11 mouse cellular contexts compared by ENCODE assay signal in the genomic region with DNA sequence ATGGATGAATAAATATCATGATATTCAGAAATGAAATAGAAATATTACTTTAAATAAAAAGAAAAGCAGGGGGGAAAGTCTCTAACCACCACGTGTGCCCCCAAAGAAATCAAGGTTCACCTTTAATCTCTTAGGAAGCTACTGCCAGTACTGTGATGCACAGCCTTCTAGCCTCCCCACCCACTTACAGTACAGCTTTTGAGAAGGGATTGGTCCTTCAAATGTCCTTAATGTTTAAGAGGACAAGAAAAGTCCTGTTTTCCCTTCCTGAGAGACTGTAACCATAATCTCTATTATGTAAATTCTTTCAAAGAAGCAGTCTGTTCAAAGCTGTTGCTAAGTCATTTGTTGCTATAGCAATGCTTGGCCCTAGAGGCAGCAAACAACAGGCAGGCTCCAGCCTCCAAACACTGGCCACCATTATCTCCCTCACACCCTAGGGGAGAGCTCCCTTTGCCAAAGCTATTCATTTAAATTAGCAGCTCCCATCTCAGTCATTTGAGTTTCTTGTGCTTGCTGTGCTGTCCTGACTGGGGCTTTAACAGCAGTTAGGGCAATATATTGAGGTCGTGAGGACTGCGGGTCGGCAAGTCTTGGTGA. TPM values are rescaled to one million over a fixed set of nuclear protein-coding genes. Genes with fewer than 3 reads are reported as not detected.
DNase-seq lines count a peak whose midpoint lies in the region; ATAC-seq and TF ChIP-seq lines count a peak whose summit lies in the region.
"Had no signal": no experiment of that assay in that cellular context is flagged by ENCODE, and none has a peak within 500 bp of the region (broad histone marks: within the 10 kb centered on the region; RNA-seq: fewer than 3 reads in every experiment).

No protein-coding gene starts in this region.

- H3K9ac ChIP-seq in hindbrain, embryonic 14.5 days: no peak overlapping the region
- H3K9ac ChIP-seq in midbrain, embryonic 13.5 days (replicated peaks): no peak overlapping the region
- H3K9ac ChIP-seq: liver, embryonic 13.5 days; stomach, embryonic 15.5 days had no signal

- no peak for TF ChIP-seq CTCF in kidney, adult 2 months (conservative IDR thresholded peaks at IDR 0.05; ENCODE audit: insufficient read depth, insufficient read length, low read depth, low read length)

- no peaks in the 10 kb centered on the region for H3K36me3 ChIP-seq in kidney, adult 2 months (ENCODE audit: control insufficient read depth, insufficient read depth, low read length)
- H3K36me3 ChIP-seq in hindbrain, embryonic 14.5 days (replicated peaks; ENCODE audit: control insufficient read depth, insufficient read depth): no peaks in the 10 kb centered on the region
- no peaks in the 10 kb centered on the region for H3K36me3 ChIP-seq in midbrain, embryonic 13.5 days
- H3K36me3 ChIP-seq: G1E; liver, embryonic 13.5 days; stomach, embryonic 15.5 days had no signal

- H3K4me1 ChIP-seq in kidney, adult 2 months (ENCODE audit: control insufficient read depth, insufficient read depth, low read length): no peaks in the 10 kb centered on the region
- H3K4me1 ChIP-seq in hindbrain, embryonic 14.5 days (replicated peaks; ENCODE audit: control insufficient read depth, insufficient read depth, low read length): peaks cover 23% of the 10 kb centered on the region
- H3K4me1 ChIP-seq in midbrain, embryonic 13.5 days (replicated peaks): peaks cover 20% of the 10 kb centered on the region
- H3K4me1 ChIP-seq: stomach, embryonic 15.5 days had no signal

- H3K4me3 ChIP-seq in kidney, adult 2 months (ENCODE audit: insufficient read depth, low read depth, low read length): no peak overlapping the region
- H3K4me3 ChIP-seq in hindbrain, embryonic 14.5 days (replicated peaks; ENCODE audit: low read length): no peak overlapping the region
- H3K4me3 ChIP-seq in midbrain, embryonic 13.5 days (replicated peaks): no peak overlapping the region
- H3K4me3 ChIP-seq: liver, embryonic 13.5 days; stomach, embryonic 15.5 days had no signal

- H3K27ac ChIP-seq in kidney, adult 2 months (ENCODE audit: insufficient read depth, low read depth, low read length): no peak overlapping the region
- peak overlapping the region; percentile 74 for H3K27ac ChIP-seq in hindbrain, embryonic 14.5 days
- H3K27ac ChIP-seq in midbrain, embryonic 13.5 days: peak overlapping the region; percentile 67
- H3K27ac ChIP-seq: liver, embryonic 13.5 days; stomach, embryonic 15.5 days had no signal

- 63% methylated on average over 4 of the region's 4 CpGs for WGBS in kidney, adult 2 months
- WGBS in hindbrain, embryonic 14.5 days: 15% methylated on average over 4 of the region's 4 CpGs
- 21% methylated on average over 4 of the region's 4 CpGs for WGBS in midbrain, embryonic 13.5 days

- TF ChIP-seq POLR2A in kidney, adult 2 months (IDR thresholded peaks at IDR 0.05; ENCODE audit: low read depth, low read length): no peak

- H3K4me2 ChIP-seq in hindbrain, embryonic 14.5 days (replicated peaks): no peak overlapping the region
- H3K4me2 ChIP-seq in midbrain, embryonic 13.5 days (replicated peaks): no peak overlapping the region
- H3K4me2 ChIP-seq: liver, embryonic 13.5 days; stomach, embryonic 15.5 days had no signal

- no peaks in the 10 kb centered on the region for H3K27me3 ChIP-seq in kidney, adult 2 months (replicated peaks; ENCODE audit: control insufficient read depth, insufficient read depth, low read length)
- H3K27me3 ChIP-seq in hindbrain, embryonic 14.5 days (ENCODE audit: control insufficient read depth, insufficient read depth, low read length): no peaks in the 10 kb centered on the region
- H3K27me3 ChIP-seq in midbrain, embryonic 13.5 days: no peaks in the 10 kb centered on the region
- H3K27me3 ChIP-seq: liver, embryonic 13.5 days; stomach, embryonic 15.5 days had no signal

- no peaks in the 10 kb centered on the region for H3K9me3 ChIP-seq in hindbrain, embryonic 14.5 days (ENCODE audit: control insufficient read depth, low read length)
- no peaks in the 10 kb centered on the region for H3K9me3 ChIP-seq in midbrain, embryonic 13.5 days
- H3K9me3 ChIP-seq: G1E; liver, embryonic 13.5 days; stomach, embryonic 15.5 days had no signal

- peak; percentile 95 for ATAC-seq in hindbrain, embryonic 14.5 days (ENCODE audit: low FRiP score)
- ATAC-seq in midbrain, embryonic 13.5 days: peak; percentile 94

- peak; percentile 4 for DNase-seq in kidney, adult 2 months
- no peak for DNase-seq in kidney, postnatal 36 days
- DNase-seq in brain, embryonic 18.5 days (ENCODE audit: low read depth, low spot score): peak; percentile 52
- peak; percentile 78 for DNase-seq in hindbrain, embryonic 14.5 days (ENCODE audit: low spot score)
- no peak for DNase-seq in thymus, adult 18-20 months
- DNase-seq in adrenal gland, postnatal 4 days (ENCODE audit: low spot score in 2 of 2): no peak
- no peak for DNase-seq in thymus, postnatal 14 days
- DNase-seq: liver, embryonic 13.5 days had no signal

RNA-seq across cellular contexts. Expression of gene 4930469K13Rik, which starts 14.5 kb away (rescaled TPM):
- 3.1 and 3.5 TPM in 2 replicates for polyA plus RNA-seq in kidney, adult 2 months (2012; rRNA removed)
- 10.7 and 16.5 TPM in 2 replicates for polyA plus RNA-seq in hindbrain, embryonic 14.5 days (2014; fragmentation: Nextera tagmentation; extraction: Ambion mirVana)
- not detected in 2 replicates for polyA plus RNA-seq in midbrain, embryonic 13.5 days (2015; fragmentation: Nextera tagmentation; extraction: Ambion mirVana)
- not detected for total RNA-seq in adrenal gland, postnatal 4 days (2021)
- total RNA-seq: G1E had no signal
- polyA plus RNA-seq: G1E; liver, embryonic 13.5 days had no signal

Comparison
In these comparisons a context has a peak if more than half of its experiments do, and no peak if none do; other contexts are left out.
1. DNase-seq: peak in kidney, adult 2 months (single experiment), brain, embryonic 18.5 days (single experiment) and hindbrain, embryonic 14.5 days (single experiment); none in kidney, postnatal 36 days (0 of 2), thymus, adult 18-20 months (0 of 2), adrenal gland, postnatal 4 days (0 of 2) and thymus, postnatal 14 days (single experiment).